Comparison of ENCODE assay signal across 9 mouse cellular contexts in genomic region chr17:8461568-8461967, GRCm38 (mm10). TPM values are rescaled to one million over a fixed set of nuclear protein-coding genes. Genes with fewer than 3 reads are reported as not detected.
A peak's percentile ranks its signal among the peaks of the same experiment; 100 is the strongest.
DNase-seq lines count a peak whose midpoint lies in the region; ATAC-seq and TF ChIP-seq lines count a peak whose summit lies in the region.
"Had no signal": no experiment of that assay in that cellular context is flagged by ENCODE, and none has a peak within 500 bp of the region (broad histone marks: within the 10 kb centered on the region; RNA-seq: fewer than 3 reads in every experiment).

No protein-coding gene starts in this region.

- no peak overlapping the region for H3K27ac ChIP-seq in heart, embryonic 10.5 days
- H3K27ac ChIP-seq in thymus, adult 2 months (ENCODE audit: control insufficient read depth, insufficient read depth, low read length): no peak overlapping the region
- H3K27ac ChIP-seq: liver, embryonic 15.5 days had no signal

- ATAC-seq in erythroblast, adult 5-6 weeks (replicated peaks; ENCODE audit: low FRiP score, poor library complexity, severe bottlenecking): no peak

- H3K36me3 ChIP-seq in heart, embryonic 10.5 days: no peaks in the 10 kb centered on the region
- H3K36me3 ChIP-seq in thymus, adult 2 months (ENCODE audit: control insufficient read depth, insufficient read depth, low read length): no peaks in the 10 kb centered on the region
- H3K36me3 ChIP-seq: liver, embryonic 15.5 days had no signal

- no peak for TF ChIP-seq POLR2A in thymus, adult 2 months (IDR thresholded peaks at IDR 0.05; ENCODE audit: control insufficient read depth, extremely low read depth, insufficient read depth, low read length, poor library complexity)

- intact Hi-C loops in heart, postnatal 14 days (cut with DNase I): loop anchor here (5.0 kb wide), 1 partner anchor 74 kb away; no protein-coding TSS in a partner anchor

- peak; percentile 71; the same call in 1 of the 2 replicates for TF ChIP-seq CTCF in thymus, adult 2 months (IDR thresholded peaks at IDR 0.05; ENCODE audit: borderline replicate concordance, control insufficient read depth, extremely low read depth, insufficient read depth, low read length, poor library complexity)

- H3K4me3 ChIP-seq in heart, embryonic 10.5 days: no peak overlapping the region
- no peak overlapping the region for H3K4me3 ChIP-seq in thymus, adult 2 months (ENCODE audit: control insufficient read depth, insufficient read depth, low read length)
- H3K4me3 ChIP-seq: liver, embryonic 15.5 days had no signal

- peaks cover 6% of the 10 kb centered on the region; the same call in 1 of the 2 replicates for H3K4me1 ChIP-seq in heart, embryonic 10.5 days
- H3K4me1 ChIP-seq in thymus, adult 2 months (replicated peaks; ENCODE audit: control insufficient read depth, insufficient read depth, low read length): no peaks in the 10 kb centered on the region
- H3K4me1 ChIP-seq: liver, embryonic 15.5 days had no signal

- H3K9me3 ChIP-seq in heart, embryonic 10.5 days: no peaks in the 10 kb centered on the region
- H3K9me3 ChIP-seq: liver, embryonic 15.5 days had no signal

- peaks cover 44% of the 10 kb centered on the region for H3K27me3 ChIP-seq in heart, embryonic 10.5 days (ENCODE audit: insufficient read depth, poor library complexity, severe bottlenecking)
- H3K27me3 ChIP-seq in thymus, adult 2 months (ENCODE audit: control insufficient read depth, insufficient read depth, low read length): no peaks in the 10 kb centered on the region

- peak; percentile 55 to 68 for DNase-seq in heart, postnatal 14 days
- DNase-seq in heart, embryonic 10.5 days (ENCODE audit: low spot score): no peak
- DNase-seq in thymus, adult 2 months: peak; percentile 43
- no peak for DNase-seq in thymus, adult 18-20 months
- DNase-seq in cerebellum, postnatal 10 days: peak; percentile 80 to 86
- DNase-seq in kidney, postnatal 4 days: peak; percentile 77 to 80
- peak; percentile 77 for DNase-seq in retina, embryonic 14.5 days (ENCODE audit: low spot score)

- 6% methylated on average over 4 of the region's 4 CpGs for WGBS in heart, embryonic 10.5 days
- WGBS in thymus, adult 2 months: 5% methylated on average over 4 of the region's 4 CpGs

RNA-seq across cellular contexts. Expression of gene T, which starts 27.3 kb away (rescaled TPM):
- total RNA-seq in heart, postnatal 14 days (2021): not detected
- 0.29 TPM in 1 of 2 replicates, not detected in the other for polyA plus RNA-seq in heart, embryonic 10.5 days (2016; fragmentation: Nextera tagmentation; extraction: Ambion mirVana)
- 0.63 and 1.8 TPM in 2 replicates for polyA plus RNA-seq in thymus, adult 2 months (2012; rRNA removed)
- total RNA-seq in erythroblast, adult 5-6 weeks (2015; ENCODE audit: low replicate concordance): not detected in 2 replicates
- not detected in 2 replicates for total RNA-seq in erythroblast, adult 5-6 weeks (2017; ENCODE audit: low replicate concordance)
- polyA plus RNA-seq: liver, embryonic 15.5 days had no signal

Comparison
In these comparisons a context has a peak if more than half of its experiments do, and no peak if none do; other contexts are left out.
1. DNase-seq: peak in heart, postnatal 14 days (2 of 2), thymus, adult 2 months (single experiment), cerebellum, postnatal 10 days (2 of 2), kidney, postnatal 4 days (2 of 2) and retina, embryonic 14.5 days (single experiment); none in heart, embryonic 10.5 days (single experiment) and thymus, adult 18-20 months (0 of 2).